Mouse (Mus musculus) urinary bladder, postnatal 25 days (tissue): ENCODE data around the gene Pm20d2.

Experiments
- DNase-seq: peaks from one replicate; pipeline ENCODE4 v3.0.0; 2022; ENCODE audit warnings: low spot score

Gene Pm20d2

GRCm38 (mm10) chr4:33189735-33190036 is at the start of gene Pm20d2:
TSS of gene Pm20d2 (minus strand) at chr4:33189737.
- DNase-seq = no peak

GRCm38 (mm10) chr4:33230881-33231280 is 41.3 kb upstream of the Pm20d2 start:
- DNase-seq = no peak

- no peak for DNase-seq
These were observed 40.1 kb upstream of the Pm20d2 start for GRCm38 (mm10) chr4:33229639-33230038.

- DNase-seq = no peak
These were observed 37.6 kb upstream of the Pm20d2 start for GRCm38 (mm10) chr4:33227164-33227563.

- DNase-seq = no peak
These were observed 34.6 kb upstream of the Pm20d2 start for GRCm38 (mm10) chr4:33224003-33224675.

GRCm38 (mm10) chr4:33221847-33222246 is 32.3 kb upstream of the Pm20d2 start:
- no peak for DNase-seq

GRCm38 (mm10) chr4:33208881-33209841 is 19.6 kb upstream of the Pm20d2 start, which contains the start of gene Srsf12:
TSS of gene Srsf12 (plus strand) at chr4:33208991.
- peak; percentile 5 for DNase-seq

GRCm38 (mm10) chr4:33207551-33207950 is 18.0 kb upstream of the Pm20d2 start:
- DNase-seq = no peak

- DNase-seq = peak; percentile 26
These were observed 15.1 kb upstream of the Pm20d2 start for GRCm38 (mm10) chr4:33204682-33205081.

GRCm38 (mm10) chr4:33198117-33198516 is 8.6 kb upstream of the Pm20d2 start:
- no peak for DNase-seq

GRCm38 (mm10) chr4:33188781-33189734 is 479 bp downstream of the Pm20d2 start:
- peak; percentile 72 for DNase-seq

- peak; percentile 12 for DNase-seq
These were observed 1.4 kb downstream of the Pm20d2 start for GRCm38 (mm10) chr4:33188164-33188563.

GRCm38 (mm10) chr4:33183477-33183876 is 6.1 kb downstream of the Pm20d2 start:
- no peak for DNase-seq

- DNase-seq = no peak
These were observed 37.2 kb downstream of the Pm20d2 start for GRCm38 (mm10) chr4:33152087-33153038.

GRCm38 (mm10) chr4:33149150-33149549 is 40.4 kb downstream of the Pm20d2 start:
- no peak for DNase-seq

GRCm38 (mm10) chr4:33147825-33148224 is 41.7 kb downstream of the Pm20d2 start:
- peak; percentile 20 for DNase-seq

- no peak for DNase-seq
These were observed 42.8 kb downstream of the Pm20d2 start for GRCm38 (mm10) chr4:33146679-33147291.

- DNase-seq = no peak
These were observed 57.3 kb downstream of the Pm20d2 start, which contains the start of gene Gabrr1 for GRCm38 (mm10) chr4:33132221-33132620. TSS of gene Gabrr1 (plus strand) at chr4:33132521.

GRCm38 (mm10) chr4:33125409-33126084 is 64.0 kb downstream of the Pm20d2 start:
- DNase-seq = no peak

- DNase-seq = peak; percentile 26
These were observed 65.0 kb downstream of the Pm20d2 start for GRCm38 (mm10) chr4:33124493-33124892.
